22 mouse cellular contexts compared by ENCODE assay signal in the genomic region with DNA sequence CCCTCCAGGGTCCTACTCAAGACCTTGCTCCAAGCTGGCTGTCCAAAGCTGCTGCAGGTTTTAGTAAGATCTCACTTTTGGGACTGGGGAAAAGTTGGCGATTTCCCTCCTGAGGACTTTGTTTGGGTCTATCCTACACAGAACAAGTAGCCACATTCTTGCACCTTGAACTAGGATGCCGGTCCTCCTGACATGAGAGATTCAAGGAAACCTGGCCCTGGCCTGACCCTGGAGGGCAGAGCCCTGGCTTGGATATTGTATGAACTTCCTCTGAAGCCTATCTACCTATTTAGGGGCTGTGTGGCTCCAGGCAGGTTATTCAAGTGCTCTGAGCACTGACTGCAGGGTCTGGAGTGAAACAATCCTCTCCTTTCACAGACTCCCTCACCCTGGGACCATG.
DNase-seq lines count a peak whose midpoint lies in the region; TF ChIP-seq lines count a peak whose summit lies in the region.
"Had no signal": no experiment of that assay in that cellular context is flagged by ENCODE, and none has a peak within 500 bp of the region (broad histone marks: within the 10 kb centered on the region; RNA-seq: fewer than 3 reads in every experiment).

No protein-coding gene starts in this region.

- H3K27ac ChIP-seq in gastrocnemius, adult 2 months: peak overlapping the region; percentile 69
- H3K27ac ChIP-seq: embryonic facial prominence, embryonic 12.5 days; embryonic facial prominence, embryonic 15.5 days; forebrain, embryonic 12.5 days; forebrain, embryonic 15.5 days; heart, adult 2 months; hindbrain, embryonic 10.5 days; hindbrain, embryonic 13.5 days had no signal

- TF ChIP-seq CTCF in gastrocnemius, adult 2 months (IDR thresholded peaks at IDR 0.05): no peak

- no peak for DNase-seq in gastrocnemius, adult 2 months
- no peak for DNase-seq in gastrocnemius, adult 18-20 months (ENCODE audit: low spot score)
- DNase-seq in kidney, adult 11 months: peak; percentile 50
- no peak for DNase-seq in kidney, postnatal 14 days
- DNase-seq in kidney, adult 9 months: peak; percentile 62
- DNase-seq in kidney, postnatal 36 days: no peak
- DNase-seq in embryo, embryonic 10.5 days (ENCODE audit: low spot score): no peak
- DNase-seq: adrenal gland, adult 8-10 months; adrenal gland, postnatal 25 days; cerebellum, postnatal 14 days; gastrocnemius, postnatal 14 days; heart, adult 2 months; heart, postnatal 10 days; heart, postnatal 36 days had no signal

- intact Hi-C loops in gastrocnemius, adult 2 months (cut with DNase I): no loop called here

- H3K4me3 ChIP-seq in gastrocnemius, adult 2 months: no peak overlapping the region
- H3K4me3 ChIP-seq: embryonic facial prominence, embryonic 12.5 days; embryonic facial prominence, embryonic 15.5 days; erythroblast, embryonic 14.5 days; forebrain, embryonic 12.5 days; forebrain, embryonic 15.5 days; heart, adult 2 months; heart, embryonic 15.5 days; hindbrain, embryonic 10.5 days; hindbrain, embryonic 13.5 days had no signal

Comparison
In these comparisons a context has a peak if more than half of its experiments do, and no peak if none do; other contexts are left out.
1. DNase-seq: peak in kidney, adult 11 months (single experiment) and kidney, adult 9 months (single experiment); none in gastrocnemius, adult 2 months (single experiment), gastrocnemius, adult 18-20 months (single experiment), kidney, postnatal 14 days (single experiment), kidney, postnatal 36 days (0 of 2) and embryo, embryonic 10.5 days (single experiment).